Mouse (Mus musculus) kidney, embryonic 16.5 days (tissue): ENCODE results near the gene Styxl1. TPM values are rescaled to one million over a fixed set of nuclear protein-coding genes. Genes with fewer than 3 reads are reported as not detected.

Source experiments
- ATAC-seq: fragments of 200-750 bp; cut with Nextera tagmentation; 2 replicates; pipeline ENCODE4 v1.8.0; 2017; ENCODE audit warnings: moderate TSS enrichment; ENCODE audit not compliant: low FRiP score, low TSS enrichment
- H3K27ac ChIP-seq: fragments of 300-500 bp; sonication (generic); 2 replicates; pipeline ENCODE4 v1.5.1; 2014; ENCODE audit warnings: low read length
- H3K27me3 ChIP-seq: fragments of 300-500 bp; sonication (generic); 2 replicates; pipeline ENCODE4 v1.6.1; 2014; ENCODE audit warnings: low read length, control low read depth, mixed read lengths; ENCODE audit not compliant: insufficient read depth
- H3K36me3 ChIP-seq: fragments of 300-500 bp; sonication (generic); 2 replicates; pipeline ENCODE4 v1.6.1; 2014; ENCODE audit warnings: low read length, control low read depth, mixed read lengths; ENCODE audit not compliant: insufficient read depth
- H3K4me1 ChIP-seq: fragments of 300-500 bp; sonication (generic); 2 replicates; pipeline ENCODE4 v1.6.1; 2014; ENCODE audit warnings: low read length, control low read depth, mixed read lengths; ENCODE audit not compliant: insufficient read depth
- H3K4me2 ChIP-seq: fragments of 300-500 bp; sonication (generic); replicated peaks from 2 replicates; pipeline ENCODE4 v1.6.1; 2014; ENCODE audit warnings: low read depth, low read length
- H3K4me3 ChIP-seq: fragments of 300-500 bp; sonication (generic); 2 replicates; pipeline ENCODE4 v1.5.1; 2014; ENCODE audit warnings: mild to moderate bottlenecking, low read length
- H3K9ac ChIP-seq: fragments of 300-500 bp; sonication (generic); replicated peaks from 2 replicates; pipeline ENCODE4 v1.6.1; 2014; ENCODE audit warnings: low read length
- H3K9me3 ChIP-seq: fragments of 300-500 bp; sonication (generic); 2 replicates; pipeline ENCODE4 v1.6.1; 2016; ENCODE audit warnings: low read length, control low read depth
- WGBS: fragments of 180-500 bp; shearing (Covaris S2); extraction: QIAGEN DNeasy Blood & Tissue Kit; methylation state at CpG from one replicate; pipeline ENCODE4 v1.1.7; 2014; 5-methylcytosine and 5-hydroxymethylcytosine counted together
- polyA plus RNA-seq: library from polyadenylated mRNA; unstranded; fragments of >200 nt; fragmentation: Nextera tagmentation; extraction: Ambion mirVana; gene quantifications from 2 replicates; pipeline ENCODE4 v1.2.1, GENCODE M21; 2015

Gene Styxl1
- polyA plus RNA-seq, 1 experiment from 2014 or later = 0.42 TPM

- H3K36me3 ChIP-seq = peaks cover 20% of the 10 kb centered on the region
- ATAC-seq = peak; percentile 80
- H3K9me3 ChIP-seq = no peaks in the 10 kb centered on the region
- H3K27ac ChIP-seq = peak overlapping the region; percentile 85
- no peak overlapping the region for H3K4me3 ChIP-seq
- H3K9ac ChIP-seq = no peak overlapping the region
- H3K27me3 ChIP-seq = no peaks in the 10 kb centered on the region
- H3K4me1 ChIP-seq = peaks cover 38% of the 10 kb centered on the region
- H3K4me2 ChIP-seq = no peak overlapping the region
- WGBS = 49% methylated on average over 13 of the region's 13 CpGs
Measured at GRCm38 (mm10) chr5:135711582-135712355, 66.4 kb downstream of the Styxl1 start.

DNA sequence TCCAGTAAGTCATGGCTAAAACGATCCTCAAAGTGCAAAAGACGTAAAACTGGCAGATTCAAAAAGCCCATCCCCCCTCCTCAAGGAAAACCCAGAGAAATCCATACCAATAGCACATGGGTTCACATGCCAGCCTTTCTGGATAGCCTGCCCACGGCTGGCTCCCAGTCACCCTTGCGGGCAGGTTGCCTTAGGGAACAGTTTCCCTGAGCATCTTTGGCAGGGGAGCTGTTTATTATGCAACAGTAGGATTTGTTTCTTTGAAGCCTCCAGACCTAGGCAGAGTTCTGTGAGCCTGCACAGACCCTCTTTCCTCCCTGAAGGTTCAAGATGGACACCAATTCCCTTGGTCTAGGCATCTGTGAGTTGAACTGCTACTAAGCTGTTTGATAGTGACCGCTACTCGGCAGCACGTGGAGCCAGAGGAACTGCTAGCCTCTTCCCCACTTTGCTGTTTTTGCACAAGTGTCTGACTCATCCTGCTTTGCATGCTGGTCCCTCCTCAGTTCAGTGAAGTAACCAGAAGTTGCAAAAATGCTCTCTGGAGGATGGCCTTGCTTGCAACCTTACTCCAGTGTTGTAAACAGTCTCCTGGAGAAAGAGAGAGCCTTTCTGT is 67.5 kb downstream of the Styxl1 start:
- WGBS = 76% methylated on average over 7 of the region's 7 CpGs
- H3K36me3 ChIP-seq = peaks cover 17% of the 10 kb centered on the region
- H3K27me3 ChIP-seq = no peaks in the 10 kb centered on the region
- H3K4me2 ChIP-seq = no peak overlapping the region
- no peaks in the 10 kb centered on the region for H3K9me3 ChIP-seq
- H3K4me3 ChIP-seq = no peak overlapping the region
- peak overlapping the region; percentile 85 for H3K27ac ChIP-seq
- H3K9ac ChIP-seq = no peak overlapping the region
- no peak for ATAC-seq
- H3K4me1 ChIP-seq = peaks cover 38% of the 10 kb centered on the region

- ATAC-seq = no peak
- H3K27ac ChIP-seq = no peak overlapping the region
- no peak overlapping the region for H3K9ac ChIP-seq
- WGBS = 90% methylated on average over 5 of the region's 5 CpGs
- no peaks in the 10 kb centered on the region for H3K27me3 ChIP-seq
- no peaks in the 10 kb centered on the region for H3K9me3 ChIP-seq
- peaks cover 38% of the 10 kb centered on the region for H3K4me1 ChIP-seq
- peaks cover 16% of the 10 kb centered on the region for H3K36me3 ChIP-seq
- H3K4me3 ChIP-seq = no peak overlapping the region
- H3K4me2 ChIP-seq = no peak overlapping the region
Measured at GRCm38 (mm10) chr5:135709716-135710115, 68.5 kb downstream of the Styxl1 start.

DNA sequence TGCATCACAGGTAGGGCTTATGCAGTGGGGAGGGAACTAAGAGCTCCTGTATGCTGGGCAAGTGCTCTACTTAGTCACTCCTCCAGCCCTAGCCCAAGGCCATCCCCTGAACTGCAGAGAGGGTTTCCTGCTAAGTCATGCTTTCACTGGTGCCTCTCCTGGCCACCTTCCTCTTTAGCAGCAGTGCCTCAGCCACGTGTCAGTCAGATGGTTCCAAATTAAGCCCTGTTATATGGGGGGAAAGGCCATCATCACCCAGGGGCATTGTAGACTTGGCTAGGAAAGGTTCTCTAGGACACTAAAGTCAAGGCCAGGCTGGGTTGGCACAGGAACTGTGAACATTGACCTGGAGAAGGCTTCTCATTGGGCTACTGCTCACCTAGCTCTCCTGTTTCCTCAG is 70.3 kb downstream of the Styxl1 start:
- H3K4me2 ChIP-seq = no peak overlapping the region
- 52% methylated on average over 1 of the region's 1 CpGs for WGBS
- no peak overlapping the region for H3K9ac ChIP-seq
- no peak for ATAC-seq
- peaks cover 23% of the 10 kb centered on the region for H3K4me1 ChIP-seq
- H3K4me3 ChIP-seq = no peak overlapping the region
- peaks cover 16% of the 10 kb centered on the region for H3K36me3 ChIP-seq
- no peaks in the 10 kb centered on the region for H3K9me3 ChIP-seq
- no peaks in the 10 kb centered on the region for H3K27me3 ChIP-seq
- no peak overlapping the region for H3K27ac ChIP-seq

GRCm38 (mm10) chr5:135707039-135707438 is 71.1 kb downstream of the Styxl1 start:
- no peak for ATAC-seq
- WGBS = 90% methylated on average over 13 of the region's 13 CpGs
- H3K27ac ChIP-seq = no peak overlapping the region
- no peak overlapping the region for H3K4me2 ChIP-seq
- no peak overlapping the region for H3K4me3 ChIP-seq
- H3K36me3 ChIP-seq = peaks cover 16% of the 10 kb centered on the region
- H3K9ac ChIP-seq = no peak overlapping the region
- no peaks in the 10 kb centered on the region for H3K27me3 ChIP-seq
- peaks cover 16% of the 10 kb centered on the region for H3K4me1 ChIP-seq
- no peaks in the 10 kb centered on the region for H3K9me3 ChIP-seq

- 95% methylated on average over 4 of the region's 4 CpGs for WGBS
- Histone ChIP-seq H3K4me3 (no peak overlapping the region), H3K4me2 (no peak overlapping the region), H3K27ac (no peak overlapping the region), H3K9ac (no peak overlapping the region), H3K9me3 (no peaks in the 10 kb centered on the region), H3K4me1 (peaks cover under 1% of the 10 kb centered on the region; the same call in 1 of the 2 replicates), H3K36me3 (peaks cover 16% of the 10 kb centered on the region), H3K27me3 (no peaks in the 10 kb centered on the region)
- ATAC-seq = no peak
Measured at GRCm38 (mm10) chr5:135705383-135705782, 72.8 kb downstream of the Styxl1 start.

- 94% methylated on average over 7 of the region's 7 CpGs for WGBS
- peaks cover 13% of the 10 kb centered on the region; the same call in 1 of the 2 replicates for H3K36me3 ChIP-seq
- H3K27me3 ChIP-seq = no peaks in the 10 kb centered on the region
- H3K27ac ChIP-seq = no peak overlapping the region
- no peak overlapping the region for H3K4me2 ChIP-seq
- no peak for ATAC-seq
- no peaks in the 10 kb centered on the region for H3K4me1 ChIP-seq
- H3K9ac ChIP-seq = no peak overlapping the region
- H3K9me3 ChIP-seq = no peaks in the 10 kb centered on the region
- no peak overlapping the region for H3K4me3 ChIP-seq
Measured at GRCm38 (mm10) chr5:135703431-135703830, 74.8 kb downstream of the Styxl1 start.

GRCm38 (mm10) chr5:135702682-135703192 is 75.4 kb downstream of the Styxl1 start:
- H3K36me3 ChIP-seq = peaks cover 13% of the 10 kb centered on the region; the same call in 1 of the 2 replicates
- no peaks in the 10 kb centered on the region for H3K27me3 ChIP-seq
- 77% methylated on average over 15 of the region's 15 CpGs for WGBS
- H3K4me1 ChIP-seq = no peaks in the 10 kb centered on the region
- ATAC-seq = no peak
- no peak overlapping the region for H3K9ac ChIP-seq
- H3K4me2 ChIP-seq = no peak overlapping the region
- no peak overlapping the region for H3K27ac ChIP-seq
- no peaks in the 10 kb centered on the region for H3K9me3 ChIP-seq
- no peak overlapping the region for H3K4me3 ChIP-seq

DNA sequence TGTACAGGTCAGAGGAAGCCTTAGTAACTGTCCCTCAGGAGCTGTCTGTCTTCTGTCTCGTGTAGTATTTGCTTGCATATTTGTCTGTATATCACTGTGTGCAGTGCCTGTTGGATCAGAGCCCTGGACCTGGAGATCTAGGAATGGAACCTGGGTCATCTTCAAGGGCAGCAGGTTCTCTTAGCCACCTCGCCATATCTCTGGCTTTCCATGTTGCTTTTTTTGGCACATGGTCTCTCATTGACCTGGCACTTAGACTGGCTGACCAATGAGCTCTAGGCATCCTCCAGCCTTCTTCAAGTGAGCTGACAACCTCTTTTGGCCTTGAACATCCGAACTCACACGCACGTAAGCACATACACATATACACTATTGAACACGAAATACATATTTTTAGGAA is 76.0 kb downstream of the Styxl1 start:
- Histone ChIP-seq H3K27ac (no peak overlapping the region), H3K4me3 (no peak overlapping the region), H3K4me1 (no peaks in the 10 kb centered on the region), H3K9me3 (no peaks in the 10 kb centered on the region), H3K36me3 (peaks cover 9% of the 10 kb centered on the region; the same call in 1 of the 2 replicates), H3K4me2 (no peak overlapping the region), H3K9ac (no peak overlapping the region), H3K27me3 (no peaks in the 10 kb centered on the region)
- 87% methylated on average over 6 of the region's 6 CpGs for WGBS
- no peak for ATAC-seq

DNA sequence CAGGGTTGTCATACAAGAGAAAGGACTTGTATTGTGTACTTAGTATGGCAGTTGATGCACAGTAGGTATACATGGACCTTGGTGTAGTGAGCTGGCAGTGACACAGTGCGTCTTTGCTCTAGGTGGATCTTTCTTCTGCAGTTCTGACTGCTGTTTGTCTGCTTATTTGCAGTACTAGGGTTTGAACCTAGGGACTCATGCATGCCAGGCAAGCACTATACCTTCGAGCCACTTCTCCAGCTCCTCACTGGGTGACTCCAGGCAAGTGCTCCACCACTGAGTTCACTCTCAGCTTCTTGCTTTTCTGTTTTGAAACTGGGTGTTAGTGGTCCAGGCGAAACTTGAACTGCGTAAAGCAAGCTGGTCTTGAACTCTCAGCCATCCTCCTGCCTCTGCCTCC is 76.6 kb downstream of the Styxl1 start:
- no peak overlapping the region for H3K9ac ChIP-seq
- no peak overlapping the region for H3K27ac ChIP-seq
- H3K4me3 ChIP-seq = no peak overlapping the region
- H3K36me3 ChIP-seq = peaks cover 5% of the 10 kb centered on the region; the same call in 1 of the 2 replicates
- H3K4me2 ChIP-seq = no peak overlapping the region
- H3K9me3 ChIP-seq = no peaks in the 10 kb centered on the region
- 94% methylated on average over 4 of the region's 4 CpGs for WGBS
- no peak for ATAC-seq
- no peaks in the 10 kb centered on the region for H3K27me3 ChIP-seq
- H3K4me1 ChIP-seq = no peaks in the 10 kb centered on the region
